11 mouse cellular contexts compared by ENCODE assay signal in the genomic region with DNA sequence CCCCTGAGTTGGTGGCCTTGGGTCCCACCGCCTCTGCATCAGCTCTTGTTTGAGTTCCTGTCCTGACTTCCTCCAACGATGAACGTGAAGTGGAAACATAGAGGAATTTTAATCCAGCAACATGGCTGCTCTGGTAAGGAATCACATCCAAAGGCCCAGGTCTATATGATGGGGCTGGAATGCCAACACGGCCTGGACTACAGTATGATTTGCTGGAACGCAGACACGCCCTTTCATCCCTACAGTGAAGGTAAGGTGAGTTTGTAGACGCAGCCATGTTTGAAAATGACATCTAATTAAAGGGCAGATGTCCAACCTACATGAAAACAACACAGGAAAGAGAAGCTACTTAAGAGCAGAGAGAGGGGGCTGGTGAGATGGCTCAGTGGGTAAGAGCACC. TPM values are rescaled to one million over a fixed set of nuclear protein-coding genes. Genes with fewer than 3 reads are reported as not detected.
DNase-seq lines count a peak whose midpoint lies in the region; ATAC-seq lines count a peak whose summit lies in the region.
"Had no signal": no experiment of that assay in that cellular context is flagged by ENCODE, and none has a peak within 500 bp of the region (broad histone marks: within the 10 kb centered on the region; RNA-seq: fewer than 3 reads in every experiment).

No protein-coding gene starts in this region.

- 92% methylated on average over 7 of the region's 7 CpGs for WGBS in midbrain, embryonic 12.5 days
- 91% methylated on average over 7 of the region's 7 CpGs for WGBS in midbrain, embryonic 11.5 days
- WGBS in forebrain, embryonic 14.5 days: 90% methylated on average over 7 of the region's 7 CpGs
- 89% methylated on average over 7 of the region's 7 CpGs for WGBS in neural tube, embryonic 13.5 days

- H3K9me3 ChIP-seq in midbrain, embryonic 12.5 days: no peaks in the 10 kb centered on the region
- no peaks in the 10 kb centered on the region for H3K9me3 ChIP-seq in midbrain, embryonic 11.5 days (ENCODE audit: control insufficient read depth, low read length)
- H3K9me3 ChIP-seq in forebrain, embryonic 14.5 days (replicated peaks; ENCODE audit: control insufficient read depth, low read length): no peaks in the 10 kb centered on the region
- no peaks in the 10 kb centered on the region for H3K9me3 ChIP-seq in neural tube, embryonic 13.5 days

- no peak overlapping the region for H3K27ac ChIP-seq in midbrain, embryonic 12.5 days (replicated peaks)
- no peak overlapping the region for H3K27ac ChIP-seq in midbrain, embryonic 11.5 days (ENCODE audit: low read depth, low read length)
- H3K27ac ChIP-seq in forebrain, embryonic 14.5 days (ENCODE audit: low read depth, low read length): no peak overlapping the region
- H3K27ac ChIP-seq in neural tube, embryonic 13.5 days (replicated peaks): no peak overlapping the region
- H3K27ac ChIP-seq: kidney, postnatal 0 days had no signal

- H3K36me3 ChIP-seq in midbrain, embryonic 12.5 days: peaks cover 33% of the 10 kb centered on the region
- peaks cover 7% of the 10 kb centered on the region; the same call in 1 of the 2 replicates for H3K36me3 ChIP-seq in midbrain, embryonic 11.5 days (ENCODE audit: control insufficient read depth, insufficient read depth, low read length)
- peaks cover 27% of the 10 kb centered on the region for H3K36me3 ChIP-seq in forebrain, embryonic 14.5 days (ENCODE audit: control insufficient read depth, insufficient read depth, low read length)
- peaks cover 29% of the 10 kb centered on the region for H3K36me3 ChIP-seq in neural tube, embryonic 13.5 days

- no peak overlapping the region for H3K9ac ChIP-seq in midbrain, embryonic 12.5 days (replicated peaks)
- no peak overlapping the region for H3K9ac ChIP-seq in midbrain, embryonic 11.5 days (ENCODE audit: low read length)
- H3K9ac ChIP-seq in forebrain, embryonic 14.5 days (ENCODE audit: low read length): no peak overlapping the region; the same call in 1 of the 2 replicates
- peak overlapping the region; percentile 47; the same call in 1 of the 2 replicates for H3K9ac ChIP-seq in neural tube, embryonic 13.5 days

- H3K4me3 ChIP-seq in midbrain, embryonic 12.5 days: no peak overlapping the region
- H3K4me3 ChIP-seq in midbrain, embryonic 11.5 days (ENCODE audit: low read depth, low read length): no peak overlapping the region
- no peak overlapping the region for H3K4me3 ChIP-seq in forebrain, embryonic 14.5 days (ENCODE audit: low read depth, low read length)
- H3K4me3 ChIP-seq in neural tube, embryonic 13.5 days: 0 out of 2 replicates have a peak overlapping the region, but pooled peaks have one; percentile 8

- DNase-seq in heart, adult 11 months: peak; percentile 90
- DNase-seq in heart, adult 18-20 months: no peak
- DNase-seq in midbrain, embryonic 11.5 days (ENCODE audit: low spot score, missing footprints): no peak
- DNase-seq in forebrain, embryonic 14.5 days (ENCODE audit: low spot score): no peak
- no peak for DNase-seq in layer of hippocampus, postnatal 36 days
- no peak for DNase-seq in adrenal gland, postnatal 10 days

- H3K4me1 ChIP-seq in midbrain, embryonic 12.5 days: peaks cover 25% of the 10 kb centered on the region
- peaks cover 12% of the 10 kb centered on the region for H3K4me1 ChIP-seq in midbrain, embryonic 11.5 days (ENCODE audit: control insufficient read depth, insufficient read depth, low read length)
- peaks cover 16% of the 10 kb centered on the region for H3K4me1 ChIP-seq in forebrain, embryonic 14.5 days (ENCODE audit: control insufficient read depth, insufficient read depth, low read length)
- peaks cover 36% of the 10 kb centered on the region for H3K4me1 ChIP-seq in neural tube, embryonic 13.5 days (replicated peaks)

- peak overlapping the region; percentile 88; the same call in 1 of the 2 replicates for H3K4me2 ChIP-seq in midbrain, embryonic 12.5 days (replicated peaks)
- H3K4me2 ChIP-seq in midbrain, embryonic 11.5 days: no peak overlapping the region
- peak overlapping the region; percentile 25; the same call in 1 of the 2 replicates for H3K4me2 ChIP-seq in forebrain, embryonic 14.5 days (ENCODE audit: low read length)
- H3K4me2 ChIP-seq in neural tube, embryonic 13.5 days: peak overlapping the region; percentile 94

- ATAC-seq in midbrain, embryonic 12.5 days (ENCODE audit: low FRiP score, low read depth): no peak
- no peak for ATAC-seq in midbrain, embryonic 11.5 days (ENCODE audit: low FRiP score)
- ATAC-seq in forebrain, embryonic 14.5 days: no peak
- no peak for ATAC-seq in neural tube, embryonic 13.5 days (ENCODE audit: low read depth)

- H3K27me3 ChIP-seq in midbrain, embryonic 12.5 days: no peaks in the 10 kb centered on the region
- no peaks in the 10 kb centered on the region for H3K27me3 ChIP-seq in midbrain, embryonic 11.5 days (ENCODE audit: control insufficient read depth, insufficient read depth, low read length)
- no peaks in the 10 kb centered on the region for H3K27me3 ChIP-seq in forebrain, embryonic 14.5 days (replicated peaks; ENCODE audit: control insufficient read depth, insufficient read depth, low read length)
- no peaks in the 10 kb centered on the region for H3K27me3 ChIP-seq in neural tube, embryonic 13.5 days

RNA-seq across cellular contexts. Expression of gene Bola2, which starts 1.4 kb away (rescaled TPM):
- total RNA-seq in heart, adult 18-20 months (2021): 10 to 100 TPM; 60.1 to 60.4 TPM
- polyA plus RNA-seq in midbrain, embryonic 12.5 days (2016; fragmentation: Nextera tagmentation; extraction: Ambion mirVana): 151 TPM in 2 replicates
- 158 and 180 TPM in 2 replicates for polyA plus RNA-seq in midbrain, embryonic 11.5 days (2014; fragmentation: Nextera tagmentation; extraction: Ambion mirVana)
- polyA plus RNA-seq in forebrain, embryonic 14.5 days (2014; fragmentation: Nextera tagmentation; extraction: Ambion mirVana): 147 and 164 TPM in 2 replicates
- polyA plus RNA-seq in neural tube, embryonic 13.5 days (2015; fragmentation: Nextera tagmentation; extraction: Ambion mirVana): 109 and 143 TPM in 2 replicates
- total RNA-seq in layer of hippocampus, postnatal 36 days (2021): 100 to 1,000 TPM in 1 of 2 experiments, 10 to 100 TPM in 1; 98.8 to 109 TPM
- total RNA-seq in adrenal gland, postnatal 10 days (2021): 10 to 100 TPM; 67.6 to 81.0 TPM

RNA-seq across cellular contexts. Expression of gene Slx1b, which starts 1.8 kb away (rescaled TPM):
- total RNA-seq in heart, adult 18-20 months (2021): 1 to 10 TPM; 3.7 to 4.1 TPM
- 16.6 and 19.1 TPM in 2 replicates for polyA plus RNA-seq in midbrain, embryonic 12.5 days (2016; fragmentation: Nextera tagmentation; extraction: Ambion mirVana)
- 10.2 and 10.3 TPM in 2 replicates for polyA plus RNA-seq in midbrain, embryonic 11.5 days (2014; fragmentation: Nextera tagmentation; extraction: Ambion mirVana)
- 8.8 and 10.1 TPM in 2 replicates for polyA plus RNA-seq in forebrain, embryonic 14.5 days (2014; fragmentation: Nextera tagmentation; extraction: Ambion mirVana)
- 16.2 and 20.5 TPM in 2 replicates for polyA plus RNA-seq in neural tube, embryonic 13.5 days (2015; fragmentation: Nextera tagmentation; extraction: Ambion mirVana)
- 10 to 100 TPM; 16.2 to 16.4 TPM for total RNA-seq in layer of hippocampus, postnatal 36 days (2021)
- total RNA-seq in adrenal gland, postnatal 10 days (2021): 10 to 100 TPM in 1 of 2 experiments, 1 to 10 TPM in 1; 8.2 to 15.0 TPM

RNA-seq across cellular contexts. Expression of gene Coro1a, which starts 13.8 kb away (rescaled TPM):
- total RNA-seq in heart, adult 18-20 months (2021): 10 to 100 TPM in 1 of 2 experiments, 1 to 10 TPM in 1; 9.3 to 28.6 TPM
- polyA plus RNA-seq in midbrain, embryonic 12.5 days (2016; fragmentation: Nextera tagmentation; extraction: Ambion mirVana): 60.8 and 65.9 TPM in 2 replicates
- 46.2 TPM in 2 replicates for polyA plus RNA-seq in midbrain, embryonic 11.5 days (2014; fragmentation: Nextera tagmentation; extraction: Ambion mirVana)
- 97.2 and 111 TPM in 2 replicates for polyA plus RNA-seq in forebrain, embryonic 14.5 days (2014; fragmentation: Nextera tagmentation; extraction: Ambion mirVana)
- 92.4 and 107 TPM in 2 replicates for polyA plus RNA-seq in neural tube, embryonic 13.5 days (2015; fragmentation: Nextera tagmentation; extraction: Ambion mirVana)
- total RNA-seq in layer of hippocampus, postnatal 36 days (2021): 100 to 1,000 TPM; 114 to 121 TPM
- 10 to 100 TPM; 36.1 to 39.3 TPM for total RNA-seq in adrenal gland, postnatal 10 days (2021)

RNA-seq across cellular contexts. Expression of gene Sult1a1, which starts 17.5 kb away (rescaled TPM):
- 10 to 100 TPM; 31.1 to 44.0 TPM for total RNA-seq in heart, adult 18-20 months (2021)
- 0.45 and 1.1 TPM in 2 replicates for polyA plus RNA-seq in midbrain, embryonic 12.5 days (2016; fragmentation: Nextera tagmentation; extraction: Ambion mirVana)
- polyA plus RNA-seq in midbrain, embryonic 11.5 days (2014; fragmentation: Nextera tagmentation; extraction: Ambion mirVana): 0.10 and 0.69 TPM in 2 replicates
- 3.3 and 5.7 TPM in 2 replicates for polyA plus RNA-seq in forebrain, embryonic 14.5 days (2014; fragmentation: Nextera tagmentation; extraction: Ambion mirVana)
- polyA plus RNA-seq in neural tube, embryonic 13.5 days (2015; fragmentation: Nextera tagmentation; extraction: Ambion mirVana): 1.4 and 2.1 TPM in 2 replicates
- total RNA-seq in layer of hippocampus, postnatal 36 days (2021): 10 to 100 TPM in 1 of 2 experiments, 1 to 10 TPM in 1; 6.3 to 11.2 TPM
- 100 to 1,000 TPM in 1 of 2 experiments, 10 to 100 TPM in 1; 53.9 to 125 TPM for total RNA-seq in adrenal gland, postnatal 10 days (2021)
- polyA plus RNA-seq: erythroblast, embryonic 14.5 days; myocyte had no signal

RNA-seq across cellular contexts. Expression of gene Sgf29, which starts 44.7 kb away (rescaled TPM):
- 10 to 100 TPM; 24.8 to 26.5 TPM for total RNA-seq in heart, adult 18-20 months (2021)
- polyA plus RNA-seq in midbrain, embryonic 12.5 days (2016; fragmentation: Nextera tagmentation; extraction: Ambion mirVana): 44.1 and 46.4 TPM in 2 replicates
- polyA plus RNA-seq in midbrain, embryonic 11.5 days (2014; fragmentation: Nextera tagmentation; extraction: Ambion mirVana): 44.4 and 49.4 TPM in 2 replicates
- 61.3 and 66.1 TPM in 2 replicates for polyA plus RNA-seq in forebrain, embryonic 14.5 days (2014; fragmentation: Nextera tagmentation; extraction: Ambion mirVana)
- 48.3 and 51.3 TPM in 2 replicates for polyA plus RNA-seq in neural tube, embryonic 13.5 days (2015; fragmentation: Nextera tagmentation; extraction: Ambion mirVana)
- total RNA-seq in layer of hippocampus, postnatal 36 days (2021): 10 to 100 TPM; 25.6 to 30.3 TPM
- 10 to 100 TPM; 31.3 to 46.9 TPM for total RNA-seq in adrenal gland, postnatal 10 days (2021)
